Mouse (Mus musculus) forebrain, embryonic 10.5 days (tissue): ENCODE measurements around the gene Vdr. TPM values are rescaled to one million over a fixed set of nuclear protein-coding genes. Genes with fewer than 3 reads are reported as not detected.

Source experiments
- DNase-seq: peaks from one replicate; pipeline ENCODE4 v3.0.0-alpha.2; 2017; ENCODE audit warnings: low spot score; ENCODE audit errors: extremely low spot score
- H3K27ac ChIP-seq: fragments of 300-500 bp; sonication (generic); 2 replicates; pipeline ENCODE4 v1.5.1; 2016; ENCODE audit warnings: mild to moderate bottlenecking
- H3K27me3 ChIP-seq: fragments of 300-500 bp; sonication (generic); 2 replicates; pipeline ENCODE4 v1.6.1; 2016; ENCODE audit warnings: mild to moderate bottlenecking; ENCODE audit not compliant: poor library complexity, severe bottlenecking
- H3K36me3 ChIP-seq: fragments of 300-500 bp; sonication (generic); replicated peaks from 2 replicates; pipeline ENCODE4 v1.6.1; 2016; ENCODE audit warnings: mild to moderate bottlenecking, moderate library complexity
- H3K4me1 ChIP-seq: fragments of 300-500 bp; sonication (generic); 2 replicates; pipeline ENCODE4 v1.6.1; 2016
- H3K4me3 ChIP-seq: fragments of 300-500 bp; sonication (generic); 2 replicates; pipeline ENCODE4 v1.5.1; 2016; ENCODE audit warnings: mild to moderate bottlenecking, moderate library complexity
- H3K9me3 ChIP-seq: fragments of 300-500 bp; sonication (generic); 2 replicates; pipeline ENCODE4 v1.6.1; 2016; ENCODE audit warnings: mild to moderate bottlenecking, moderate library complexity
- WGBS: fragments of 180-500 bp; shearing (Covaris S2); methylation state at CpG from one replicate; pipeline ENCODE4 v1.1.7; 2016; 5-methylcytosine and 5-hydroxymethylcytosine counted together
- polyA plus RNA-seq: library from polyadenylated mRNA; unstranded; fragments of >200 nt; fragmentation: Nextera tagmentation; extraction: Ambion mirVana; gene quantifications from 2 replicates; pipeline ENCODE4 v1.2.1, GENCODE M21; 2016

The Vdr gene
- polyA plus RNA-seq, 1 experiment from 2014 or later = 0.67 TPM

GRCm38 (mm10) chr15:97942538-97942937 is 32.1 kb upstream of the Vdr start:
- Histone ChIP-seq H3K27me3 (no peaks in the 10 kb centered on the region), H3K4me1 (peaks cover 7% of the 10 kb centered on the region), H3K4me3 (no peak overlapping the region), H3K27ac (no peak overlapping the region), H3K9me3 (no peaks in the 10 kb centered on the region), H3K36me3 (no peaks in the 10 kb centered on the region)
- DNase-seq = no peak
- 90% methylated on average over 8 of the region's 8 CpGs for WGBS

- Histone ChIP-seq H3K4me3 (no peak overlapping the region), H3K9me3 (no peaks in the 10 kb centered on the region), H3K4me1 (peaks cover 7% of the 10 kb centered on the region), H3K36me3 (no peaks in the 10 kb centered on the region), H3K27ac (no peak overlapping the region), H3K27me3 (no peaks in the 10 kb centered on the region)
- 97% methylated on average over 2 of the region's 2 CpGs for WGBS
- DNase-seq = no peak
Observed at GRCm38 (mm10) chr15:97941306-97941705, 30.9 kb upstream of the Vdr start.

- Histone ChIP-seq H3K27ac (no peak overlapping the region), H3K4me3 (no peak overlapping the region), H3K4me1 (peaks cover 7% of the 10 kb centered on the region), H3K36me3 (no peaks in the 10 kb centered on the region), H3K27me3 (no peaks in the 10 kb centered on the region), H3K9me3 (no peaks in the 10 kb centered on the region)
- WGBS = 88% methylated on average over 2 of the region's 2 CpGs
- no peak for DNase-seq
Observed at GRCm38 (mm10) chr15:97940088-97940487, 29.7 kb upstream of the Vdr start.

GRCm38 (mm10) chr15:97938580-97938979 is 28.1 kb upstream of the Vdr start:
- Histone ChIP-seq H3K27me3 (no peaks in the 10 kb centered on the region), H3K27ac (0 out of 2 replicates have a peak overlapping the region, but pooled peaks have one; percentile 1), H3K4me3 (no peak overlapping the region), H3K36me3 (no peaks in the 10 kb centered on the region), H3K4me1 (peaks cover 7% of the 10 kb centered on the region), H3K9me3 (no peaks in the 10 kb centered on the region)
- 64% methylated on average over 6 of the region's 6 CpGs for WGBS
- DNase-seq = no peak

- Histone ChIP-seq H3K4me3 (no peak overlapping the region), H3K27ac (no peak overlapping the region), H3K4me1 (no peaks in the 10 kb centered on the region), H3K27me3 (no peaks in the 10 kb centered on the region), H3K36me3 (no peaks in the 10 kb centered on the region), H3K9me3 (no peaks in the 10 kb centered on the region)
- 88% methylated on average over 12 of the region's 12 CpGs for WGBS
- DNase-seq = no peak
Observed at GRCm38 (mm10) chr15:97932441-97932840, 22.0 kb upstream of the Vdr start.

GRCm38 (mm10) chr15:97929259-97929824 is 18.9 kb upstream of the Vdr start:
- H3K27ac ChIP-seq = no peak overlapping the region
- H3K4me3 ChIP-seq = no peak overlapping the region
- 78% methylated on average over 13 of the region's 13 CpGs for WGBS
- no peak for DNase-seq
- no peaks in the 10 kb centered on the region for H3K4me1 ChIP-seq
- no peaks in the 10 kb centered on the region for H3K36me3 ChIP-seq
- no peaks in the 10 kb centered on the region for H3K9me3 ChIP-seq
- no peaks in the 10 kb centered on the region for H3K27me3 ChIP-seq

- DNase-seq = no peak
- 81% methylated on average over 6 of the region's 6 CpGs for WGBS
Observed at GRCm38 (mm10) chr15:97927821-97928220, 17.4 kb upstream of the Vdr start.

GRCm38 (mm10) chr15:97927018-97927417 is 16.6 kb upstream of the Vdr start:
- no peak for DNase-seq
- 85% methylated on average over 4 of the region's 4 CpGs for WGBS
- H3K4me1 ChIP-seq = no peaks in the 10 kb centered on the region
- H3K27ac ChIP-seq = no peak overlapping the region
- no peak overlapping the region for H3K4me3 ChIP-seq
- H3K9me3 ChIP-seq = no peaks in the 10 kb centered on the region
- no peaks in the 10 kb centered on the region for H3K36me3 ChIP-seq
- no peaks in the 10 kb centered on the region for H3K27me3 ChIP-seq

More at GRCm38 (mm10) chr15:97927821-97928220, 17.4 kb upstream of the Vdr start:
- no peaks in the 10 kb centered on the region for H3K36me3 ChIP-seq
- no peaks in the 10 kb centered on the region for H3K27me3 ChIP-seq
- no peaks in the 10 kb centered on the region for H3K9me3 ChIP-seq
- H3K27ac ChIP-seq = no peak overlapping the region
- H3K4me3 ChIP-seq = no peak overlapping the region
- no peaks in the 10 kb centered on the region for H3K4me1 ChIP-seq

- no peaks in the 10 kb centered on the region for H3K4me1 ChIP-seq
- H3K27ac ChIP-seq = no peak overlapping the region
- H3K27me3 ChIP-seq = no peaks in the 10 kb centered on the region
- H3K4me3 ChIP-seq = no peak overlapping the region
- 87% methylated on average over 2 of the region's 2 CpGs for WGBS
- no peak for DNase-seq
- no peaks in the 10 kb centered on the region for H3K9me3 ChIP-seq
- H3K36me3 ChIP-seq = no peaks in the 10 kb centered on the region
Observed at GRCm38 (mm10) chr15:97922421-97922820, 12.0 kb upstream of the Vdr start.

- no peaks in the 10 kb centered on the region for H3K36me3 ChIP-seq
- no peaks in the 10 kb centered on the region for H3K27me3 ChIP-seq
- H3K4me1 ChIP-seq = no peaks in the 10 kb centered on the region
- DNase-seq = no peak
- H3K9me3 ChIP-seq = no peaks in the 10 kb centered on the region
- WGBS = 94% methylated on average over 9 of the region's 9 CpGs
- no peak overlapping the region for H3K27ac ChIP-seq
- H3K4me3 ChIP-seq = no peak overlapping the region
Observed at GRCm38 (mm10) chr15:97921796-97922195, 11.4 kb upstream of the Vdr start.

- no peak for DNase-seq
- no peak overlapping the region for H3K27ac ChIP-seq
- H3K4me3 ChIP-seq = no peak overlapping the region
- 84% methylated on average over 5 of the region's 5 CpGs for WGBS
- no peaks in the 10 kb centered on the region for H3K27me3 ChIP-seq
- H3K9me3 ChIP-seq = no peaks in the 10 kb centered on the region
- no peaks in the 10 kb centered on the region for H3K36me3 ChIP-seq
- no peaks in the 10 kb centered on the region for H3K4me1 ChIP-seq
Observed at GRCm38 (mm10) chr15:97920306-97920705, 9.9 kb upstream of the Vdr start.

GRCm38 (mm10) chr15:97919217-97919616 is 8.8 kb upstream of the Vdr start:
- H3K36me3 ChIP-seq = no peaks in the 10 kb centered on the region
- no peaks in the 10 kb centered on the region for H3K27me3 ChIP-seq
- no peak overlapping the region for H3K27ac ChIP-seq
- peaks cover 8% of the 10 kb centered on the region for H3K4me1 ChIP-seq
- 87% methylated on average over 7 of the region's 7 CpGs for WGBS
- H3K4me3 ChIP-seq = no peak overlapping the region
- DNase-seq = no peak
- no peaks in the 10 kb centered on the region for H3K9me3 ChIP-seq

- Histone ChIP-seq H3K27ac (no peak overlapping the region), H3K4me3 (no peak overlapping the region), H3K4me1 (peaks cover 16% of the 10 kb centered on the region), H3K27me3 (no peaks in the 10 kb centered on the region), H3K9me3 (no peaks in the 10 kb centered on the region), H3K36me3 (no peaks in the 10 kb centered on the region)
- WGBS = 88% methylated on average over 9 of the region's 9 CpGs
- no peak for DNase-seq
Observed at GRCm38 (mm10) chr15:97917994-97918393, 7.6 kb upstream of the Vdr start.

GRCm38 (mm10) chr15:97914331-97914747 is 3.9 kb upstream of the Vdr start:
- no peak overlapping the region for H3K27ac ChIP-seq
- peaks cover 16% of the 10 kb centered on the region for H3K4me1 ChIP-seq
- H3K27me3 ChIP-seq = peaks cover 24% of the 10 kb centered on the region
- 25% methylated on average over 9 of the region's 9 CpGs for whole genome bisulfite sequencing
- H3K36me3 ChIP-seq = no peaks in the 10 kb centered on the region
- DNase-seq = no peak
- H3K4me3 ChIP-seq = no peak overlapping the region
- no peaks in the 10 kb centered on the region for H3K9me3 ChIP-seq
